Mouse (Mus musculus) bone marrow, adult 2 months (tissue): ENCODE measurements at regions not wholly inside any gene's neighbourhood (a gene's known extent, or its start where the extent isn't known, plus 50 kb on each side); places are given as distances from the start of the nearest gene placed in this dataset.

Experiments
- CTCF ChIP-seq: fragments of 200-500 bp; IDR thresholded peaks from 2 replicates; pipeline ENCODE4 v1.5.1; 2011; ENCODE audit warnings: low read length, control low read depth; ENCODE audit not compliant: control insufficient read depth, insufficient read depth
- POLR2A ChIP-seq: fragments of 200-500 bp; IDR thresholded peaks from 2 replicates; pipeline ENCODE4 v1.6.1; 2011; ENCODE audit warnings: low read depth, mild to moderate bottlenecking, control low read depth, low read length, borderline replicate concordance; ENCODE audit not compliant: control insufficient read depth

DNA sequence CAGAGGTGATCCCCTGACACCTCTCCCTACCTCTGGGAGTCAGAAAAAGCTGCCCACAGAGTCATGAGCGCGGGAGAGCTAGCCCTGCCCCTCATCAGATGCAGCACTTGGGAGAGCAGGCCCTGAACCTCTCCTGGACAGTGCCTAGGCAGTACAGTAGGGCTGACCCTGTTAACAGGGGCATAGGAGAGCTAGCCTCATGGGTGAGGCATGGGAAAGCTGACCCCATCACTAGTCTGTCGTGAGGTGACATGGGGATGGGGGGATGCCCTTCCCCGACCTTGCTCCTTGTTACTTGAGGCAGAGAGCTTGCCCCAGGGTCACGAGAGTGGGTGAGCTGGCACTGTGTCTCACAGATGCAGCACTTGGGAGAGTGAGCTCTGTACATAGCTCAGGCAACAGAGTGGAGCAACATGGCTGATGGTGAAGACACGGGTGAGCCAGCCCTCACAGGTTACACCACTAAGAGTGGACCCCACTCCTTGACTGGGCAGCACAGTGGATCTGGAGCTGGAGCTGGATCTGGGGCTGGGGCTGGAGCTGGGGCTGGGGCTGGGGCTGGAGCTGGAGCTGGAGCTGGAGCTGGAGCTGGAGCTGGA is 225.5 kb upstream of the Krr1 start:
- TF ChIP-seq POLR2A, result no peak
- no peak for TF ChIP-seq CTCF
